Mouse (Mus musculus) bone marrow macrophage, adult 2 months (primary cell): ENCODE results near the gene Fndc3b. TPM values are rescaled to one million over a fixed set of nuclear protein-coding genes. Genes with fewer than 3 reads are reported as not detected.

Experiments
- H3K27ac ChIP-seq: 2 replicates; pipeline ENCODE4 v1.5.1; 2012; ENCODE audit warnings: low read depth, low read length; ENCODE audit not compliant: insufficient read depth
- H3K4me1 ChIP-seq: 2 replicates; pipeline ENCODE4 v1.6.1; 2012; ENCODE audit warnings: low read length; ENCODE audit not compliant: control insufficient read depth, insufficient read depth
- H3K4me3 ChIP-seq: 2 replicates; pipeline ENCODE4 v1.5.1; 2012; ENCODE audit warnings: mild to moderate bottlenecking, low read length, moderate library complexity; ENCODE audit not compliant: insufficient read depth
- CTCF ChIP-seq: IDR thresholded peaks from 2 replicates; pipeline ENCODE4 v1.5.1; 2012; ENCODE audit warnings: low read depth, mild to moderate bottlenecking, low read length, moderate library complexity
- POLR2A ChIP-seq: IDR thresholded peaks from 2 replicates; pipeline ENCODE4 v1.6.1; 2012; ENCODE audit warnings: mild to moderate bottlenecking, low read depth, low read length, borderline replicate concordance
- polyA plus RNA-seq: library from polyadenylated mRNA; stranded (reverse); fragments of >200 nt; gene quantifications from 2 replicates; pipeline ENCODE4 v1.2.4, GENCODE M21; 2012; ENCODE audit not compliant: missing spikeins, insufficient read depth, insufficient read length

The Fndc3b gene
- polyA plus RNA-seq, 1 experiment: 33.8 TPM

DNA sequence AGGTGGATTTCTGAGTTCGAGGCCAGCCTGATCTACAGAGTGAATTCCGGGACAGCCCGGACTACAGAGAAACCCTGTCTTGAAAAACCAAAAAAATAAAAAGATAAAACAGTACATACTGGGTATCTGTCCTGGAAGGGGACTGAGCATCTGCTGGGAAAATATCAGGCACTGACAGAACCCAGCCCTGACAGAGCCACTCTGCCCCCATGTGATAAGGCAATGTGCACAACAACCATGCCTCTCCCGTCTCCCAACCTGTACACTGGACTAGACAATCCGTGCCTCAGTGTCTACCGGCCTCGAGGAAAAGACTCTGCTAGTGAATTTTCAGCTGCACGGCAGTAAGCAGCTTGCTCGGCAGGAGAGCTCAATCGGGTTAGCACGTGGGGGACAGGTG lies 97.3 kb downstream of the Fndc3b start:
- H3K27ac ChIP-seq: no peak overlapping the region
- H3K4me1 ChIP-seq: peaks cover 69% of the 10 kb centered on the region
- TF ChIP-seq CTCF (no peak), POLR2A (no peak)
- H3K4me3 ChIP-seq: no peak overlapping the region

DNA sequence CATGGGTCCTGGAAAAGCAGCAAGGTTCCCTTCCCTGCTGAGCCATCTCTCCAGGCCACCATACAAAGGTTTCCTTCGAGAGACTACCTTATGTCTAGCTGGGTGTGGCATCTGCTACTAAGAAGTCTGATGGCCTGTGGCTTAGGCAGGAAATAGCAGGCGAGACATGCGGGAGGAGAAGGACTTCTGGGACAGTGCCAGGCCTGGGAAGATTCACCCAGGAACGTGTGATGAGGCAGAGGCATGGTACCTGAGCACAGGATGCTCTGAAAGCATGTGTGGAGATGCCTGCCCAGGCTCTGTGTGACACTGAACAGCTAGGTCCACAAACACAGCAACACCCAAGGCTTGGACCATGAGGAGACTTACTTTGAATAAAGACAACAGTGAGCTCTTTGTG lies 98.1 kb downstream of the Fndc3b start:
- Histone ChIP-seq H3K4me3 (no peak overlapping the region), H3K4me1 (peaks cover 66% of the 10 kb centered on the region), H3K27ac (no peak overlapping the region)
- TF ChIP-seq CTCF (no peak), POLR2A (no peak)

DNA sequence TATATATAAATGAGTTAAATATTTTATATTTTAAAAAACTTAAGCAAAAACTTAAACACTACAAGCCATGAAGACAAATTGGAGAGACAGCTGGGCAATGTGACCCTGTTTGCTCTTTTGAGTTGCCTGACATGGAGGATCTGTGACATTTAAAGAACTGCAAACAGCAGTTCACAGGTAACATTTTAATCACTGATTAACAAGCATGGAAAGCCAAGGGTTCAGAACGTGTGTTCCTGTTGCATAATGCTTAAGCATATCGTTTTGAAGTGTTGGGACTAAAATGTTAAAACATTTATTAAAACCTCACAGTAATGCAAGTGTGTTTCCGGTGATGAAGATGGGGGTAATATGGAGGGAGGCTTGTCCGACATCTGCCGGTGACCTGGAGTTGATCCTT lies 99.1 kb downstream of the Fndc3b start:
- Histone ChIP-seq H3K4me3 (no peak overlapping the region), H3K4me1 (peaks cover 68% of the 10 kb centered on the region), H3K27ac (no peak overlapping the region)
- TF ChIP-seq CTCF (no peak), POLR2A (no peak)

DNA sequence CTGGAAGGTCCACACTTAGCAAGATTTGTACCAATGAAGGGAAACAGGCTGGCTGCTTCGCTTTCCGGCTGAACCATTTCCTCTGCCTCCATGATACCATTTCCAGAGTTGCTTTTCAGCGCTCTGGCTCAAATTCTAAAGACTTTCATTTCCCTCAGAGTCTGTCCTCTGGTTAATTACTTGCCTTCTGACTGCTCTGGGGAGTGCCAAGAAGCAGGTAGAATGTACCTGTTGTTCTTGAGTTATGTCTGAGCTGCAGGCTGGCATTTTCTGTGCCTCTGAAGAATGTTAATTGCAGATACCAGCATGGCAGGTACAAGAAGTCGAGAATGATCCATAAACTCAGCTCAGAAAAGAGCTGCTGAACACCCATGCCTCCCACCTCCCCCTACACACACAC lies 100.6 kb downstream of the Fndc3b start:
- Histone ChIP-seq H3K4me3 (no peak overlapping the region), H3K4me1 (peaks cover 68% of the 10 kb centered on the region), H3K27ac (no peak overlapping the region)
- TF ChIP-seq POLR2A (no peak), CTCF (no peak)

DNA sequence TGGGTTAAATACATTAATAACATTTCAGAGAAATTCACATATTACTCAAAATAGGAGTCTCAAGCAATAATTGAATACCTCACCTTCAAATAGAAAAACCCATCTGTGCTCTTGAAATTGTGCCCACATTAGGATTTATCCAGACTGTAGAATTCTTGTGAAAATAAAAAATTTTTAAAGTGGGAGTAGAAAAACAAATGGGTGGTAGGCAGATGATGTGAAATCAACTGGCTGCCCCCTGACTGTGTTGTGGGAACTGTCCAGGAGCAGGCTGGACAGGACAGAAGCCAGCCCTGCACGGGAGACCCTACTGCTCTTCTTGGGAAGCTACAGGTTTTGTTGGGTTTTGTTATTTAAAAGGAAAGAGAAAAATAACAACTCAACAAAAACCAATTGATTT lies 101.0 kb downstream of the Fndc3b start:
- Histone ChIP-seq H3K4me3 (no peak overlapping the region), H3K27ac (no peak overlapping the region), H3K4me1 (peaks cover 68% of the 10 kb centered on the region)
- TF ChIP-seq CTCF (no peak), POLR2A (no peak)

DNA sequence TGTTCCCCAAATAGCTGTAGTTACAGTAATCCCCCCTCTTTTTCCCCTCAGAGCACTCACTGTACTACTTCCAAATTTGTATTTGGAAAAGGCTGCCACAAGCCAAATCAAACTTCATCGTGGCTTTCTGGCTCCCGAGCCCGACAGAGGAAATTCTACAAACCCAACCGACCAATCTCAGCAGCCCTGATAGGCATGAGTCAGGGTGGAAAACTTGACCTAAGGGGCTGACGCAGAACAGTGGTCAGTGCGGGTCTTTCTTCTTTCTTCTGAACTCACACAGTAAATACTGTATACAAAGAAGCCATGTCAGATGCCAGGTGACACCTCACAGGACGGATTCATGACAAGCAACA lies 103.3 kb downstream of the Fndc3b start:
- H3K4me3 ChIP-seq: no peak overlapping the region
- peaks cover 63% of the 10 kb centered on the region for H3K4me1 ChIP-seq
- H3K27ac ChIP-seq: no peak overlapping the region
- no peak for TF ChIP-seq CTCF
- TF ChIP-seq POLR2A: no peak

DNA sequence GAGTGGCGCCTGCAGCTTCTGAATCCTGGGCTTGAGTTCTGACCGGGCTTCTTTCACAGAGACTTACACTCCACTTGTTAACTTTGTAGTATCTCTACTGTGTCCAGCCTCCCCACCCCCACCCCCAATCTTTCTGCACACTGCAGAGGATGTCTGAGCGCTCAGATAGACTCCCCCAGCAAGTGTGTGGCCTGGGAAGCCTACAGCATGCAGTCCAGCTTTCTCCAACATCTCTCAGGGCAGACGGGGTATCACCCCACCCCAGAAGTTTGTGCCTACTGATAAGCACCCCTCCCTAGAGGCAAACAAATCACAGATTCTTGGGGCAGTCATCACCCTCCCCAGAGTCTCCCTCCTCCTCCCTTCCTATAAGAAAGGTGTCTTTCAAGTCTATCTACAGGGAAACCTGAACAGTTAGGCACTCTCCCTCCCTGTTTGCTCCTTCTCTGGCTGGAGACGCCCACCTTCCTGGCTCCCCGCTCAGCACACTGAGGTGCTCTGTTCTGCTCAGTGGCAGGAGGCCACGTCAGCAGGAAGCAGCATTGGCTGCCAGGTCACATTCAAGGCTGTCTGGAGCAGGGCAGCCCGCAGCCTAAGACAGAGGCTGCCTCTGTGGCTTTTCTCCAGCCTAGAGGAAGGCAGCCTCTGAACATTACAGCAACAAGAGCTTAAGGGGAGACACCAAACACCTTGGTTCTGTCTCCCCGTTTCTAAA lies 103.9 kb downstream of the Fndc3b start:
- H3K4me3 ChIP-seq: no peak overlapping the region
- peaks cover 58% of the 10 kb centered on the region for H3K4me1 ChIP-seq
- H3K27ac ChIP-seq: no peak overlapping the region
- TF ChIP-seq POLR2A (no peak), CTCF (no peak)

- TF ChIP-seq POLR2A: no peak
- Histone ChIP-seq H3K4me3 (no peak overlapping the region), H3K4me1 (peaks cover 54% of the 10 kb centered on the region), H3K27ac (no peak overlapping the region)
Observed at GRCm38 (mm10) chr3:27606626-27607025, 104.5 kb downstream of the Fndc3b start.

GRCm38 (mm10) chr3:27605613-27606012 lies 105.5 kb downstream of the Fndc3b start:
- Histone ChIP-seq H3K4me1 (peaks cover 48% of the 10 kb centered on the region), H3K27ac (no peak overlapping the region), H3K4me3 (no peak overlapping the region)
- TF ChIP-seq CTCF (no peak), POLR2A (no peak)

GRCm38 (mm10) chr3:27605081-27605480 lies 106.0 kb downstream of the Fndc3b start:
- TF ChIP-seq CTCF: no peak
- TF ChIP-seq POLR2A: no peak
- Histone ChIP-seq H3K4me1 (peaks cover 50% of the 10 kb centered on the region), H3K4me3 (no peak overlapping the region), H3K27ac (no peak overlapping the region)

DNA sequence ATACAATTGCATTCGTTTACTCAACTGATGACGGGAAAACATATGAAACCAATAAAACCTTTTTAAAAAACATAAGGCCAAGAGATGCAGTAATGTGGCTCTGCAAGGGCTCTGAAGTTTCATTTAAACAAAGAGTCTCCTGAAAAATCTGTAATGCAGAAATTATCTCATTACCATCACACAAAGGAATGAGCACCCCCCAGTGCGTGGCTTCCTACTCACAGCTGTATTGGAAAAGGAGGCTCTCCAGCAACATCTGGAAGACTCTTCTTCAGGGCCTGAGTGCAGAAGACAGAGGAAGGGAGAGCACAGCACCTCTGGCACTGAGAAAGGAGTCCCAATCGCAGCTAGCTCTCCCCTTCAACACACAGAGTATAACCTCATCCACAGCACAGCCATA lies 106.5 kb downstream of the Fndc3b start:
- no peak overlapping the region for H3K4me3 ChIP-seq
- peaks cover 55% of the 10 kb centered on the region for H3K4me1 ChIP-seq
- no peak overlapping the region for H3K27ac ChIP-seq
- TF ChIP-seq POLR2A: no peak
- no peak for TF ChIP-seq CTCF
